Mouse (Mus musculus) limb, embryonic 11.5 days (tissue): Measurements from ENCODE around the gene Ccdc124. TPM values are rescaled to one million over a fixed set of nuclear protein-coding genes. Genes with fewer than 3 reads are reported as not detected.

Source experiments
- ATAC-seq: fragments of 200-750 bp; cut with Nextera tagmentation; 2 replicates; pipeline ENCODE4 v1.8.0; 2017; ENCODE audit warnings: low read depth; ENCODE audit not compliant: insufficient number of reproducible peaks, low FRiP score, low TSS enrichment
- DNase-seq: peaks from one replicate; pipeline ENCODE4 v3.0.0-alpha.2; 2015; ENCODE audit warnings: low spot score
- H3K27ac ChIP-seq: fragments of 300-500 bp; sonication (generic); replicated peaks from 2 replicates; pipeline ENCODE4 v1.5.1; 2014; ENCODE audit warnings: low read depth, mild to moderate bottlenecking, low read length
- H3K27me3 ChIP-seq: fragments of 300-500 bp; sonication (generic); 2 replicates; pipeline ENCODE4 v1.6.1; 2014; ENCODE audit warnings: mild to moderate bottlenecking, low read length, mixed read lengths; ENCODE audit not compliant: control insufficient read depth, insufficient read depth
- H3K36me3 ChIP-seq: fragments of 300-500 bp; sonication (generic); 2 replicates; pipeline ENCODE4 v1.6.1; 2014; ENCODE audit warnings: mild to moderate bottlenecking, low read length, moderate library complexity, mixed read lengths; ENCODE audit not compliant: control insufficient read depth, insufficient read depth
- H3K4me1 ChIP-seq: fragments of 300-500 bp; sonication (generic); 2 replicates; pipeline ENCODE4 v1.6.1; 2014; ENCODE audit warnings: low read length, mixed read lengths; ENCODE audit not compliant: control insufficient read depth, insufficient read depth
- H3K4me2 ChIP-seq: fragments of 300-500 bp; sonication (generic); 2 replicates; pipeline ENCODE4 v1.6.1; 2014; ENCODE audit warnings: low read depth, mild to moderate bottlenecking, moderate library complexity; ENCODE audit not compliant: severe bottlenecking
- H3K4me3 ChIP-seq: fragments of 300-500 bp; sonication (generic); 2 replicates; pipeline ENCODE4 v1.5.1; 2014; ENCODE audit warnings: low read depth, low read length
- H3K9ac ChIP-seq: fragments of 300-500 bp; sonication (generic); 2 replicates; pipeline ENCODE4 v1.6.1; 2014; ENCODE audit warnings: mild to moderate bottlenecking, low read length
- H3K9me3 ChIP-seq: fragments of 300-500 bp; sonication (generic); 2 replicates; pipeline ENCODE4 v1.6.1; 2016; ENCODE audit warnings: low read length; ENCODE audit not compliant: control insufficient read depth
- WGBS: fragments of 180-500 bp; shearing (Covaris S2); extraction: QIAGEN DNeasy Blood & Tissue Kit; methylation state at CpG from one replicate; pipeline ENCODE4 v1.1.7; 2014; 5-methylcytosine and 5-hydroxymethylcytosine counted together
- polyA plus RNA-seq: library from polyadenylated mRNA; unstranded; fragments of >200 nt; fragmentation: Nextera tagmentation; extraction: Ambion mirVana; gene quantifications from 2 replicates; pipeline ENCODE4 v1.2.1, GENCODE M21; 2014

Ccdc124 gene
- polyA plus RNA-seq, 1 experiment from 2014 or later, result 161 TPM

DNA sequence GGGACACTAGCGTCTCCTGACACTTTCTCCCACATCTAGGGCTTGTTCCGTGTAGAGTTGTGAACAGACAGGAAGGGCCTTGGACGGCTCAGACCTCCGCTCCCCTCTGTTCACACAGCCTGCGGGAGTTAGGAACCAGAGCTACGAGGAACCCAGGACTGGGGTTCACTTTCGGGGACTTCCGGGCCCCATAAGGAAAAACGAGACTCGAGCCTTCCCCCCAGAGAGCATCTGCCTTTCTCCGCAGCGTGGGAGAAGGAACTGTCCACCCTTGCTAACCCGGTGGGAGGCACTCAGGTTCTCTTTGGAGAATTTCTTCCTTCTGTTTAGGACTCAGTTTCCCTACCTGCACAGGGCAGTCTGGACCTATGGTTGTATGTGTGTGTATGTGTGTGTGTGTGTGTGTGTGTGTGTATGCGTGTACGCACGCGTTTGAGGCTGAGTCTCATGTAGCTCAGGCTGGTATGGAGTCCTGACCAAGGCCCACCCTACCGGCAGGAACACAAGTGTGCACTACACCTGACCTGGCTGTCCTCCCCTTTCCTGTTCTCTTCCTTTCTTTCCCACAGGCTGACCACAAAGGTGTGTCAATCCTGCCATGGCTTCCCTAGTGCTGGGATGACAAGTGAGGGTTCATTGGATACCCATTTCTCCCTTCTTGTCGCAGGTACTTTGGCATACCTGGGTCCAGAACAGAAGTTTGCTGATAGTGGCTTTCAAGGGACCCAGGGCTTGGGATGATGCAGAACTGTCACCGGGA, 19.3 kb upstream of the Ccdc124 start:
- Histone ChIP-seq H3K9ac (no peak overlapping the region), H3K4me2 (peak overlapping the region; percentile 31), H3K27ac (no peak overlapping the region), H3K27me3 (peaks cover 37% of the 10 kb centered on the region), H3K4me1 (peaks cover 12% of the 10 kb centered on the region), H3K4me3 (peak overlapping the region; percentile 17), H3K36me3 (peaks cover 12% of the 10 kb centered on the region), H3K9me3 (no peaks in the 10 kb centered on the region)
- ATAC-seq (no peak; the same call in 1 of the 2 replicates), DNase-seq (peak; percentile 50)
- WGBS, result 29% methylated on average over 20 of the region's 20 CpGs

DNA sequence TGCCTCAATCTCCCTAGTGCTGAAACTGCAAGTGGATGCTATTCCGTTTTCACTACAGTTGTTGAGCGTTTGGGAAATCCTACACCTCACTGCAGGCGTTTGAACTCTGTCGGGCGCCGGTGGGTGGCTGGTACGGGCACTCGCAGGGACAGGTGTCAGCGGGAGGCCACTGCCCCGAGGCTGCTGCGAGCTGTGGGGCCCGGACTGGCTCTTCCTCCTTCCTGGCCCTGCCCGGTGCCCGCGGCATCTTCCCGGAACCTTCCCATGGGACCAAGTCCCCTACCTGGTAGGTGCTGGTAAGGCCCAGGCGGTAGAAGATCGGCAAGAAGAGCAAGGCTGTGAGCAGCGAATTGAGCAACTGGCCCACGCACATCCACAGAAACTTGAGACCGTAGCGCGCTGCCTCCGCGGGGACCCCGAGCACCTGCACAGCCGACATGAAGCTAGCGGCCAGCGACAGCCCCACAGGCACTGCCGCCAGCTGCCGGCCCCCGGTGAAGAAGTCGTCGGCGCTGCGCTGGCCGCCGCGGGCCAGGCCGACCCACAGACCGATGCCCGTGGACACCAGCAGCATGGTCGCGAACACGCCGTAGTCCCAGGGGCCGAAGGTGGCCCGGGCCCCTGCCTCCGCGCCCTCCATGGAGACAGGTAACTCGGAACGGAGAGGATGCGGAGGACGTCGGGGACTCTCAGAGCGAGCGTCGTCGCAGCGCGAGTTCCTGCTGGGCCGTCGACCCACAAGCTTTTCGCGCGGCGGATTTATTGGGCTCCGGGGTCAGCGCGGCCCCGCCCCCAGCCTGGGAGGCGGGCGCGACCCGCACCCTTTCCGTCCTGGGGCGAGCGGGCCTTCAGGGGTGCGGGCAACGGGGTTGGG, 18.5 kb upstream of the Ccdc124 start, which contains the start of gene Slc5a5:
Slc5a5 (minus strand) TSS at position 736 of the 874 bp plus-strand sequence.
- Histone ChIP-seq H3K4me2 (peak within 1 kb of the TSS; percentile 31), H3K9ac (no peak within 1 kb of the TSS), H3K36me3 (peaks cover 12% of the 10 kb centered on the region), H3K27ac (no peak within 1 kb of the TSS), H3K4me1 (peaks cover 12% of the 10 kb centered on the region), H3K27me3 (peaks cover 37% of the 10 kb centered on the region), H3K4me3 (peak within 1 kb of the TSS; percentile 17), H3K9me3 (no peaks in the 10 kb centered on the region)
- DNase-seq, result peak; percentile 55
- 2% methylated on average over 80 of the region's 80 CpGs for WGBS
- no peak for ATAC-seq

DNA sequence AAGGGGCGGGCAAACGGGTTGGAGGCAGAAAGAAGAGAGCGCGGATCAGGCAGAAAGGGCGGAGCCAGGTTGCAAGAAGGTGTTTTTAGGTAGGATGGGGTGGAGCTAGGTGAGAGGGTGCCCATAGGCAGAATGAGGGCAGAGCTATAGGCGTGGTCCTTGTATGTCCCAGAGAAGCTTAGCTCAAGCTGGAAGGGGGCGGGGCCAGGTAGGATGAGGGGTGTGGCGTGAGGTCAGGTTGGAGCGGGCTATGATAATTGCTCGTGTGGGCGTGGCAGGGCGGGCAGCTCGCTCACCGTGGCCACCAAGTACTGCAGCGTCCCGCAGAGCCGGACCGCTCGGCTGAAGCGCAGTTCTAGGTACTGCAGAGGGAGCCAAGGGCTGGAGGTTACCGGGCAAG, 17.6 kb upstream of the Ccdc124 start:
- Histone ChIP-seq H3K4me2 (no peak overlapping the region), H3K9ac (no peak overlapping the region), H3K27ac (no peak overlapping the region), H3K4me3 (no peak overlapping the region), H3K27me3 (peaks cover 37% of the 10 kb centered on the region), H3K9me3 (no peaks in the 10 kb centered on the region), H3K4me1 (peaks cover 12% of the 10 kb centered on the region), H3K36me3 (peaks cover 12% of the 10 kb centered on the region)
- ATAC-seq (no peak), DNase-seq (peak; percentile 61)
- 3% methylated on average over 21 of the region's 21 CpGs for WGBS

DNA sequence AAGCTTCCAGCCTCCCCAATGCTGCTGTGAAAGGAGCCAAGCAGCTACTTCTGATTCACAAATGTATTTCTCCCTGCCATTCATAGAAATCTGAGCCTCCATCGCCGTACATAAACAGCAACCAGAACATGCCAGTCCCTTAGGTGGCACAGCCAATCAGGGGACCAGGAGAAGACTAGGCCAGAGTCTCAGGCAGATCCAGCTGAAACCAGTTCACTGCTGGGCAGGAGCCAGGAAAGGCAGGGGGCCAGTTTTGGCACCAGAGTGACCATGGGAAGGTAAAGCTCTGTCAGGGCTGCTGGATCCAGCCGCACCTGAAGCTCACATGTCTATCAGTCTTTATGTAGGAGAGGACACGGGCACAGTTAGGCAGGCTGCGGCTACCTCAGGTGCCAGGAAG, 16.9 kb upstream of the Ccdc124 start:
- 91% methylated on average over 5 of the region's 5 CpGs for WGBS
- DNase-seq, result no peak
- H3K4me1 ChIP-seq, result peaks cover 10% of the 10 kb centered on the region
- H3K36me3 ChIP-seq, result peaks cover 9% of the 10 kb centered on the region
- no peak overlapping the region for H3K27ac ChIP-seq
- no peaks in the 10 kb centered on the region for H3K9me3 ChIP-seq
- H3K4me2 ChIP-seq, result no peak overlapping the region
- no peak for ATAC-seq
- peaks cover 37% of the 10 kb centered on the region for H3K27me3 ChIP-seq
- no peak overlapping the region for H3K4me3 ChIP-seq
- no peak overlapping the region for H3K9ac ChIP-seq

DNA sequence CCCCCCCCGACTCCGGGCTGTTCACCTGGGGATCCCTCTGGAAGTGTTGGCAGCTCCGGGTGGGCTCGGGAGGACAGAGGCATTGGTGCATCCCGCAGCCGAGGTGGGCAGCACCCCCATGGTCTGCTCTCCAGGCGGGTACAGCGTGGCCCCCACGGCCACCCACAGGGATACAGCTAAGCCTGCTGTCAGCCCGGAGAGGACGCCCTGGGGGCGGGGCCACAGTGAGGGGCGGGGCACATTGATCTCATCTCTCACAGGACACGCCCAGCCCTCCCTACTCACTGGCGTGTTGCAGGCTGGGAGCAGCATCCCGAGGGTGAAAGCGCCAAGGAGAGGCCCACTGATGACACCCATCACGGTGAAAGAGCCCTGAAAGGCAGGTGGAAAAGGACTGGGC, 13.9 kb upstream of the Ccdc124 start:
- Histone ChIP-seq H3K27ac (no peak overlapping the region), H3K9me3 (no peaks in the 10 kb centered on the region), H3K4me1 (peaks cover 10% of the 10 kb centered on the region), H3K4me3 (no peak overlapping the region), H3K4me2 (no peak overlapping the region), H3K36me3 (no peaks in the 10 kb centered on the region), H3K27me3 (peaks cover 26% of the 10 kb centered on the region), H3K9ac (no peak overlapping the region)
- no peak for ATAC-seq
- WGBS, result 3% methylated on average over 14 of the region's 18 CpGs
- DNase-seq, result peak; percentile 38

DNA sequence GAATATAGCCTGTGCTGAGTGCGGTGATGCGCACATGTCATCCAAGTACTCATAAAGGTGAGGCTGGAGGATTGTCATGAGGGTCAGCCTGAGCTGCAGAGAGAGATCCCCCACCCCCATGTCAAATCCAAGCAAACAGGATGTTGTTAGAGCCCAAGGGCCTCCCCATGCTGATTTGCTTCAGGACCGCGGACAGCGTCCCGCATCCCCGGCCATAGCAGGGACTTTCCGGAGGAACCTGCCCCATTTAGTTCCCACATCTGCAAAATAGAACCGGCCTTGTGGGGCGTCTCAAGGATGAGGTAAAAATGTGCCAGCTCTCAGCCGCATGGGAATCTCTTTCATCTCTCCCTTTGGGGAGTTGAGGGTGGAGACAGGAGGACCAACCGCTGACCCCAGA, 11.9 kb upstream of the Ccdc124 start:
- Histone ChIP-seq H3K36me3 (no peaks in the 10 kb centered on the region), H3K4me2 (no peak overlapping the region), H3K9ac (no peak overlapping the region), H3K27ac (no peak overlapping the region), H3K4me3 (no peak overlapping the region), H3K9me3 (no peaks in the 10 kb centered on the region), H3K4me1 (no peaks in the 10 kb centered on the region), H3K27me3 (peaks cover 6% of the 10 kb centered on the region)
- 14% methylated on average over 12 of the region's 12 CpGs for WGBS
- ATAC-seq (no peak), DNase-seq (peak; percentile 77)

DNA sequence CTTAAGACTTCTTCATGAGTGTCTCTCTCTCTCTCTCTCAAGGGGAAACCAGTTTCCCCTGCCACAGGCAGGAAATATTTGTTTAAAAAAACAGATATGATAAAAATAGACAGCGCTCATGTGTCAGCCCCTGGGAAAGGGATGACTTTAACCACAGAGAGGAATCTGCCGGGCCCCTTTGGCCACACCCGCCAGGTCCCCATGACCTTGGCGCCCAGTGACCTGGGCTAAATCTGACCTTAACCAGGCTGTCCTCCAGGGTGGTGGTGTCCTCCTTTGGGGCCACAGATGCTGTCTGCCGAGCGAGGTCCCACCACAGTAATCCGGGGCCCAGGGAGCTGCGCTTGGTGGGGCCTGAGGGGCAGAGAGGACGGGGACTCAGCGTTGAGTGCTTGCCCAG, 10.9 kb upstream of the Ccdc124 start:
- no peak for ATAC-seq
- no peak overlapping the region for H3K4me3 ChIP-seq
- H3K27me3 ChIP-seq, result 0 out of 2 replicates have a peak, but pooled peaks cover 3% of the 10 kb centered on the region

DNA sequence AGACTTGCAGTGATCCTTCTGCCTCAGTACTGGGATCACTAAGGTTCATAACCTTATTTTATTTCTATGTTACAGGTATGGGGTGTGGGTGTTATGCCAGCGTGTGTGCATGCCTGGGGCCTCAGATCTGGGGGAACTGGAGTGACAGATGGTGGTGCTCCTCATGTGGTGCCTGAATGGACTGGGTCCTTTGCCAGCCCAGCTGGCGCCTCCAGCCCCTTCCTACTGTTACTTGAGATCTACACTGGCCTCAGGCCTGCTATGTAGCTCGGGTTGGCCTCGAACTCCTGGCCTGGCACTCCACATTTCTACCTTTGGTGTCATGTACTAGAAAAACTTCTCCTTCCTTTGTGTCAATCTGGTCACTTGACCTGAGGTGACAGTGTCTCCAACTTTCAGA, 10.5 kb upstream of the Ccdc124 start:
- Histone ChIP-seq H3K4me3 (no peak overlapping the region), H3K36me3 (no peaks in the 10 kb centered on the region), H3K27ac (no peak overlapping the region), H3K9ac (no peak overlapping the region), H3K4me2 (no peak overlapping the region), H3K27me3 (0 out of 2 replicates have a peak, but pooled peaks cover 3% of the 10 kb centered on the region), H3K4me1 (0 out of 2 replicates have a peak, but pooled peaks cover 2% of the 10 kb centered on the region), H3K9me3 (no peaks in the 10 kb centered on the region)
- no peak for ATAC-seq
- WGBS, result 82% methylated on average over 4 of the region's 4 CpGs
- DNase-seq, result no peak

More for the DNA sequence above, 10.9 kb upstream of the Ccdc124 start:
- Histone ChIP-seq H3K9ac (no peak overlapping the region), H3K9me3 (no peaks in the 10 kb centered on the region), H3K36me3 (no peaks in the 10 kb centered on the region), H3K4me2 (no peak overlapping the region), H3K27ac (no peak overlapping the region), H3K4me1 (0 out of 2 replicates have a peak, but pooled peaks cover 2% of the 10 kb centered on the region)
- no peak for DNase-seq
- 89% methylated on average over 10 of the region's 10 CpGs for WGBS
